Mouse (Mus musculus) heart, embryonic 10.5 days (tissue): Measurements from ENCODE around the gene Piezo1. TPM values are rescaled to one million over a fixed set of nuclear protein-coding genes. Genes with fewer than 3 reads are reported as not detected.

Experiments used
- DNase-seq: peaks from one replicate; pipeline ENCODE4 v3.0.0-alpha.2; 2017; ENCODE audit warnings: low spot score
- H3K27ac ChIP-seq: fragments of 300-500 bp; sonication (generic); 2 replicates; pipeline ENCODE4 v1.5.1; 2016; ENCODE audit warnings: mild to moderate bottlenecking
- H3K27me3 ChIP-seq: fragments of 300-500 bp; sonication (generic); 2 replicates; pipeline ENCODE4 v1.6.1; 2016; ENCODE audit warnings: mild to moderate bottlenecking; ENCODE audit not compliant: poor library complexity, insufficient read depth, severe bottlenecking
- H3K36me3 ChIP-seq: fragments of 300-500 bp; sonication (generic); 2 replicates; pipeline ENCODE4 v1.6.1; 2016; ENCODE audit warnings: mild to moderate bottlenecking, moderate library complexity
- H3K4me1 ChIP-seq: fragments of 300-500 bp; sonication (generic); 2 replicates; pipeline ENCODE4 v1.6.1; 2016; ENCODE audit warnings: mild to moderate bottlenecking
- H3K4me3 ChIP-seq: fragments of 300-500 bp; sonication (generic); 2 replicates; pipeline ENCODE4 v1.5.1; 2016; ENCODE audit warnings: mild to moderate bottlenecking, moderate library complexity
- H3K9me3 ChIP-seq: fragments of 300-500 bp; sonication (generic); 2 replicates; pipeline ENCODE4 v1.6.1; 2016; ENCODE audit warnings: mild to moderate bottlenecking, moderate library complexity
- WGBS: fragments of 180-500 bp; shearing (Covaris S2); methylation state at CpG from one replicate; pipeline ENCODE4 v1.1.7; 2016; 5-methylcytosine and 5-hydroxymethylcytosine counted together
- polyA plus RNA-seq: library from polyadenylated mRNA; unstranded; fragments of >200 nt; fragmentation: Nextera tagmentation; extraction: Ambion mirVana; gene quantifications from 2 replicates; pipeline ENCODE4 v1.2.1, GENCODE M21; 2016

The Piezo1 gene
- polyA plus RNA-seq, 1 experiment from 2014 or later: 29.3 TPM

DNA sequence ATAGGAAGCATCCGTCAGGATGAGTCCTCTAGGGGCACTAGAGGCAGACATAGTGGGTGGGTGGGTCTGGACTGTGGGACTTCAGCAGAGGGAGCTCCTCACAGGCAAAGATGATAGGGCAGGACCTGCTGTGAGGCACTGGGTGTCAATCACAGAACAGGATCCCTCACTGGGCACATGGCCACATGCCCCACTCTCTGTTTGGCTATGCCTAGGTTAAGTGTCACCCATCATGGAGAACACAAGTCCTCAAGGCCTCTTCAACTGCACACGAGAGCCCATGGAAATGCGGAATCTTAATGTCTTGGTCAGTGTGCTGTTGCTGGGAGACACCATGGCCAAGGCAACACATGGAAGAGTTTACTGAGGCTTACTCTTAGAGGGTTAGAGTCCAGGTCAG is 23.2 kb downstream of the Piezo1 start:
- WGBS: 86% methylated on average over 3 of the region's 3 CpGs
- H3K4me1 ChIP-seq: peaks cover 87% of the 10 kb centered on the region
- H3K36me3 ChIP-seq: peaks cover 21% of the 10 kb centered on the region
- no peaks in the 10 kb centered on the region for H3K27me3 ChIP-seq
- H3K27ac ChIP-seq: peak overlapping the region; percentile 87; the same call in 1 of the 2 replicates
- no peak overlapping the region for H3K4me3 ChIP-seq
- DNase-seq: no peak
- no peaks in the 10 kb centered on the region for H3K9me3 ChIP-seq

- H3K27me3 ChIP-seq: no peaks in the 10 kb centered on the region
- H3K4me3 ChIP-seq: peak overlapping the region; percentile 28
- 38% methylated on average over 7 of the region's 7 CpGs for WGBS
- peak; percentile 90 for DNase-seq
- peaks cover 21% of the 10 kb centered on the region for H3K36me3 ChIP-seq
- peak overlapping the region; percentile 87 for H3K27ac ChIP-seq
- H3K4me1 ChIP-seq: peaks cover 82% of the 10 kb centered on the region
- no peaks in the 10 kb centered on the region for H3K9me3 ChIP-seq
Observed at GRCm38 (mm10) chr8:122526526-122527170, 24.5 kb downstream of the Piezo1 start.

GRCm38 (mm10) chr8:122526084-122526483 is 25.0 kb downstream of the Piezo1 start:
- no peaks in the 10 kb centered on the region for H3K27me3 ChIP-seq
- H3K36me3 ChIP-seq: peaks cover 21% of the 10 kb centered on the region
- no peak for DNase-seq
- no peaks in the 10 kb centered on the region for H3K9me3 ChIP-seq
- peak overlapping the region; percentile 28; the same call in 1 of the 2 replicates for H3K4me3 ChIP-seq
- 45% methylated on average over 3 of the region's 3 CpGs for WGBS
- peak overlapping the region; percentile 87 for H3K27ac ChIP-seq
- H3K4me1 ChIP-seq: peaks cover 77% of the 10 kb centered on the region

GRCm38 (mm10) chr8:122525004-122525403 is 26.1 kb downstream of the Piezo1 start:
- Histone ChIP-seq H3K36me3 (peaks cover 21% of the 10 kb centered on the region), H3K27ac (peak overlapping the region; percentile 87), H3K9me3 (no peaks in the 10 kb centered on the region), H3K4me1 (peaks cover 78% of the 10 kb centered on the region), H3K27me3 (no peaks in the 10 kb centered on the region), H3K4me3 (peak overlapping the region; percentile 24)
- WGBS: 55% methylated on average over 6 of the region's 6 CpGs
- no peak for DNase-seq

DNA sequence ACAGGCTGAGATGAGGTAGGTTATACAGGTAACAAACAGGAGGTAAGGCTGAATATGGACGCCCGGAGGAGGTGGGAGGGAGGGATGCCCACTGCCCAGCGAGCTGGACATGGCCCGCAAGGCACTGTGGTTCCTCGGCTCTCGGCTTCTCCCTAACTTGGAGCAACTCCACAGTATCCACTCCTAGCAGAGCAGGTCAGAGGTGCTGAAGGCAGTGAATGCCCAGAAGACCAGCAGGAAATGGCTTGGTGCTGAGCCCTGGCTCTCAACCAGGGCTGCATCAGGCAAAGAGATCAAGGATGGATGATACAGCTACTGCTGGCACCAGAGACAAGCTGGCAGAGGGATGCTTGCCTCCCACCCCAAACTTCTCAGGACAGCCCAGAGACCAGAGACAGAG is 26.6 kb downstream of the Piezo1 start:
- Histone ChIP-seq H3K4me1 (peaks cover 80% of the 10 kb centered on the region), H3K9me3 (no peaks in the 10 kb centered on the region), H3K27ac (peak overlapping the region; percentile 87), H3K4me3 (no peak overlapping the region; the same call in 1 of the 2 replicates), H3K36me3 (peaks cover 18% of the 10 kb centered on the region), H3K27me3 (no peaks in the 10 kb centered on the region)
- WGBS: 79% methylated on average over 6 of the region's 6 CpGs
- DNase-seq: no peak

DNA sequence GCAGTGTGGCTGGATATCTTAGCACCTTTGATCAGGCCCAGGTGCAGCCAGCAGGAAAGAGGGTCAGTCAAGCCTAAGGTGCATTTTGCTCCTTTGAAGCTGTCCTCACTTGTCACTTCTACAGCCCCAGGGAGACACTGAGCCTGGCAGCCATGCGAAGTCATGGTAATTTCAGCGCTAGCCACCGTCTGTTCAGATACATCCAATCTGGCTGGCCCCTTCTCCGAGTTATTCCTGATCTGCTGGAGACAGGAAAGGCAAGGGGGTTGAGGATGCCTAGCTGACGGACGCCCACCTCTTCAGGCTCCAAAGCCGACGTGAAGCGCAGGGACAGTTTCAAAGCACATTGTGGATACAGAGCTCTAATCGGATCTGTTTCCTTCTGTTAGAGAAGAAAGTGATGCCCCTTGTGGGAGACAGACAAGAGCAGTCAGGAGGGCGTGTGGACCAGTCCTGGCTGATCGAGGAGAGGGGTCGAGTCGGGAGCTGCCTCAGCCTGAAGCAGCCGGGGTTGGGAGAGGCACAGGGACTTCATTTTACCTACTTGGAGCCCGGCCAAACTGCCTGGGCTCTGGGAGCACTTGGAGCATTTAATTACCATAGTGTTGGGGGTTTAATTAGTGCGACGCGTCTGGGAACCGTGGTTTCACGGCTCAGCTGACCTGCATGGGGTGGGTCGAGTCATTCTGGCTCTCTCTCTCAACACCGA is 27.3 kb downstream of the Piezo1 start:
- peak overlapping the region; percentile 87 for H3K27ac ChIP-seq
- peak overlapping the region; percentile 45 for H3K4me3 ChIP-seq
- WGBS: 21% methylated on average over 23 of the region's 23 CpGs
- H3K27me3 ChIP-seq: no peaks in the 10 kb centered on the region
- H3K9me3 ChIP-seq: no peaks in the 10 kb centered on the region
- peaks cover 11% of the 10 kb centered on the region for H3K36me3 ChIP-seq
- DNase-seq: no peak
- H3K4me1 ChIP-seq: peaks cover 82% of the 10 kb centered on the region

GRCm38 (mm10) chr8:122522796-122523651 is 28.1 kb downstream of the Piezo1 start:
- DNase-seq: peak; percentile 87
- peaks cover 6% of the 10 kb centered on the region; the same call in 1 of the 2 replicates for H3K36me3 ChIP-seq
- H3K4me1 ChIP-seq: peaks cover 88% of the 10 kb centered on the region
- 29% methylated on average over 14 of the region's 14 CpGs for WGBS
- no peaks in the 10 kb centered on the region for H3K27me3 ChIP-seq
- peak overlapping the region; percentile 45 for H3K4me3 ChIP-seq
- H3K27ac ChIP-seq: peak overlapping the region; percentile 87
- no peaks in the 10 kb centered on the region for H3K9me3 ChIP-seq

GRCm38 (mm10) chr8:122520611-122521010 is 30.5 kb downstream of the Piezo1 start:
- peak overlapping the region; percentile 72 for H3K27ac ChIP-seq
- WGBS: 40% methylated on average over 11 of the region's 11 CpGs
- 0 out of 2 replicates have a peak, but pooled peaks cover 3% of the 10 kb centered on the region for H3K36me3 ChIP-seq
- no peak for DNase-seq
- no peaks in the 10 kb centered on the region for H3K27me3 ChIP-seq
- H3K9me3 ChIP-seq: no peaks in the 10 kb centered on the region
- H3K4me3 ChIP-seq: no peak overlapping the region
- H3K4me1 ChIP-seq: peaks cover 86% of the 10 kb centered on the region

- no peaks in the 10 kb centered on the region for H3K27me3 ChIP-seq
- 29% methylated on average over 6 of the region's 6 CpGs for WGBS
- peak overlapping the region; percentile 22; the same call in 1 of the 2 replicates for H3K4me3 ChIP-seq
Observed at GRCm38 (mm10) chr8:122517541-122518190, 33.5 kb downstream of the Piezo1 start.

DNA sequence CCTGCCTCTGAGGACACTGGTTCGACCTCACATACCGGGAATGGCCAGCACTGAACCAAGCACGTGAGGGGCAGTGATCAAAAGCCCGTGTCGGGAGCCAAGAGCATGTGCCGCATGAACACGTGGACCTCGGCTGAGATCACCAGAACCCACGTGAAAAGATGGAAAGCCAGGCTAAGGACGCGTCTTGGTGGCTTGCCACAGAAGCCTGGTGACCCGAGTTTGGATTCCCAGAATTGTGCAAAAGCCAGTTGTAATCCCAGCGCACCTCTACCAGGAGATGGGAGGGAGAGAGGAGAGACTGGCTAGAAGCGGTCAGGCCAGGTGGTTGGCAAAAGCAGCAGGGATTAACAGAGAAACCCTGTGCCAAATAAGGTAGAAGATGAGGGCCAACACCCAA is 35.4 kb downstream of the Piezo1 start:
- no peak for DNase-seq
- Histone ChIP-seq H3K4me1 (peaks cover 95% of the 10 kb centered on the region), H3K4me3 (no peak overlapping the region), H3K36me3 (peaks cover 26% of the 10 kb centered on the region), H3K9me3 (no peaks in the 10 kb centered on the region), H3K27ac (peak overlapping the region; percentile 43; the same call in 1 of the 2 replicates), H3K27me3 (no peaks in the 10 kb centered on the region)
- WGBS: 85% methylated on average over 14 of the region's 14 CpGs

More at GRCm38 (mm10) chr8:122517541-122518190, 33.5 kb downstream of the Piezo1 start:
- peaks cover 83% of the 10 kb centered on the region for H3K4me1 ChIP-seq
- H3K27ac ChIP-seq: peak overlapping the region; percentile 90
- no peak for DNase-seq
- peaks cover 14% of the 10 kb centered on the region for H3K36me3 ChIP-seq
- no peaks in the 10 kb centered on the region for H3K9me3 ChIP-seq

GRCm38 (mm10) chr8:122512392-122512791 is 38.7 kb downstream of the Piezo1 start:
- Histone ChIP-seq H3K27ac (peak overlapping the region; percentile 43; the same call in 1 of the 2 replicates), H3K4me3 (no peak overlapping the region), H3K36me3 (peaks cover 47% of the 10 kb centered on the region), H3K9me3 (no peaks in the 10 kb centered on the region), H3K4me1 (peaks cover 78% of the 10 kb centered on the region), H3K27me3 (no peaks in the 10 kb centered on the region)
- DNase-seq: no peak
- 70% methylated on average over 7 of the region's 7 CpGs for WGBS

- peak; percentile 74 for DNase-seq
- WGBS: 64% methylated on average over 16 of the region's 16 CpGs
- Histone ChIP-seq H3K27me3 (no peaks in the 10 kb centered on the region), H3K4me1 (peaks cover 69% of the 10 kb centered on the region), H3K9me3 (no peaks in the 10 kb centered on the region), H3K36me3 (peaks cover 51% of the 10 kb centered on the region), H3K27ac (peak overlapping the region; percentile 37; the same call in 1 of the 2 replicates), H3K4me3 (no peak overlapping the region)
Observed at GRCm38 (mm10) chr8:122511552-122511951, 39.6 kb downstream of the Piezo1 start.
